Mouse (Mus musculus): ENCODE results near the gene Insm2.
"Not testable (repeated sequence)": the region's sequence is repeated elsewhere in the genome, so short reads cannot be mapped to it uniquely, and the experiment has no call there.

Gene Insm2

DNA sequence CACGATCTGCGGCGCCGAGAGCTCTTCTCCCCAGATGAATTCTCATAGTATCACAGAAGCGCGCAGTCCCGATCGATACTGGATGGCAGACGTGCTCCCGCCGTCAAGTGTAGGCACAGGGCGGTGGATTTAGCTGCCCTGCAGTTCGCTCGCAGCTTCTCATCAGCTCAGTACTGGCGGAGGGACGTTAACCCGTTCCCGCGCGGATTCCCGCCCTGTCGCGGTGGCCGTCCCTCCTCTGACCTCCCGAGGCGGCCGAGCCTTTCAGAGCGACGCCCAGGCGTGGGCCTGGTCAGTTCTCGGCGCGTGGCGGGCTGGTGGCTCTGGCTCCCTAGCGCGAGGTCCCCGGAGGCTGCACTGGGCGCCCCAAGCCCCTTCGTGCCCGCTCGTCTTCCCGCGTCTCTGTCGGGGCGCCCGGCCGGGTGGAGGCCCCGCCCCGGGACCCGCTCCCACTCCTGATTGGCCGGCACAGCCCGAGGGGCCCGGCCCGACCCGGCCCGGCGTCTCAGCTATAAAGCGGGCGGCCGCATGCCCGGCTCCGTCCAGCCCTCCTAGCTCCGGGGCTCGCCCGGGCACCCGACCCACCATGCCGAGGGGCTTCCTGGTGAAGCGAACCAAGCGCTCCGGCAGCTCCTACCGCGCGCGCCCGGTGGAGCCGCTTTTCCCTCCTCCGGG is at the start of gene Insm2:
Insm2 (plus strand) TSS at position 541 of the 675 bp plus-strand sequence.
- no peak for DNase-seq (ENCODE audit: low spot score)

- DNase-seq (ENCODE audit: low spot score) = not testable (repeated sequence)
Measured at GRCm38 (mm10) chr12:55554901-55555300, 44.3 kb upstream of the Insm2 start.

DNA sequence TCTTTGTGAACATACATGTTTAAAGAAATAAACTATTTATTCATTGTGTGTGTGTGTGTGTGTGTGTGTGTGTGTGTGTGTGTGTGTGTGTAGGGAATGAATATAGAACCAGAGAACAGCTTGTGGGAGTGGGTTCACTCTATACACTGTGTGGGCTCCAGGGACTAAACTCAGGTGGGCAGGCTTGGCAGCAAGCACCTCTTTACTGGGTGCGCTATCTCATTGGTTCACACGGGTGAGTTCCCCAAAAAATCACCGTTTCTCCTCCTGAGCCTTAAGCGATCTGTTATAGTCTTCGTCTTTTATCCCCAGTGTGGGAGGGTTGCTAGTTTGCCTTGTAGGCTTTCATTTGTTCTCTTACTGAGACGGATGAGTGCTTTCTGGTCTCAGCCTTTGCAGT is 41.4 kb upstream of the Insm2 start:
- no peak for DNase-seq (ENCODE audit: low spot score)

- no peak for DNase-seq (ENCODE audit: low spot score)
Measured at GRCm38 (mm10) chr12:55559184-55559855, 39.9 kb upstream of the Insm2 start.

GRCm38 (mm10) chr12:55560025-55560690 is 39.1 kb upstream of the Insm2 start:
- no peak for DNase-seq (ENCODE audit: low spot score)

DNA sequence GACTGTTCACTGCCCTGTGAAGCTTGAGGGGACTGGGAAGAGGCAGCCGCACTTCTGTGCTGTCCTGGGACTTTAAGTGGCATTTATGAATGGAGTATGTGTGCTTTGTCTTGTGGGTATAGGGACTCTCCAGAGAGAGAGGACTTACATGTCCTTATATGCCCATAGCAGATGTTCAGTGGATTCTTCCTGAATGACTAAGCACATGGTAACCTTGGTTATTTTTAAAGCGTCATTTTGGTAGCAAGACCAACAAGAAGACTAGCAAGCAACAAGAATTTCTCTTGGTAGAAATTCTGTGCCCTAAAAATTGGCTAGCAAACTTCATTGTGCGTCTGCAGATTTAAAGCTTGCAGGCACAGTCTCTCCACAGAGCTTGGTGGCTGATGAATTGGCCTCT is 35.5 kb upstream of the Insm2 start:
- DNase-seq (ENCODE audit: low spot score) = no peak

- no peak for DNase-seq (ENCODE audit: low spot score)
Measured at GRCm38 (mm10) chr12:55564187-55564963, 34.9 kb upstream of the Insm2 start.

DNA sequence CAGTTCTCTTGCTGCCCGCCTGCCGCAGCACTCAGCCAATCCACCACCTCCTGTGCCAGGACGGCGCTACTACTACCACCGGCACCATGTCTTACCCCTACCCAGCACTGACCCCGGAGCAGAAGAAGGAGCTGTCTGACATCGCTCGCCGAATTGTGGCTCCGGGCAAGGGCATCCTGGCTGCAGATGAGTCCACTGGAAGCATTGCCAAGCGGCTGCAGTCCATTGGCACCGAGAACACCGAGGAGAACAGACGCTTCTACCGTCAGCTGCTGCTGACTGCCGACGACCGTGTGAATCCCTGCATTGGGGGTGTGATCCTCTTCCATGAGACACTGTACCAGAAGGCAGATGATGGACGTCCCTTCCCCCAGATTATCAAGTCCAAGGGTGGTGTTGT is 34.0 kb upstream of the Insm2 start, which contains the start of gene Aldoart2:
Aldoart2 (plus strand) TSS at position 34 of the 400 bp plus-strand sequence.
- no peak for DNase-seq (ENCODE audit: low spot score)

- DNase-seq (ENCODE audit: low spot score) = no peak
Measured at GRCm38 (mm10) chr12:55565867-55566266, 33.4 kb upstream of the Insm2 start.

GRCm38 (mm10) chr12:55566837-55567236 is 32.4 kb upstream of the Insm2 start:
- DNase-seq (ENCODE audit: low spot score) = no peak

GRCm38 (mm10) chr12:55568466-55568865 is 30.8 kb upstream of the Insm2 start:
- DNase-seq (ENCODE audit: low spot score) = no peak

GRCm38 (mm10) chr12:55569676-55570075 is 29.6 kb upstream of the Insm2 start:
- DNase-seq (ENCODE audit: low spot score) = no peak

- no peak for DNase-seq (ENCODE audit: low spot score)
Measured at GRCm38 (mm10) chr12:55570646-55571045, 28.6 kb upstream of the Insm2 start.

- no peak for DNase-seq (ENCODE audit: low spot score)
Measured at GRCm38 (mm10) chr12:55571181-55571580, 28.0 kb upstream of the Insm2 start.

GRCm38 (mm10) chr12:55571661-55572060 is 27.6 kb upstream of the Insm2 start:
- no peak for DNase-seq (ENCODE audit: low spot score)

DNA sequence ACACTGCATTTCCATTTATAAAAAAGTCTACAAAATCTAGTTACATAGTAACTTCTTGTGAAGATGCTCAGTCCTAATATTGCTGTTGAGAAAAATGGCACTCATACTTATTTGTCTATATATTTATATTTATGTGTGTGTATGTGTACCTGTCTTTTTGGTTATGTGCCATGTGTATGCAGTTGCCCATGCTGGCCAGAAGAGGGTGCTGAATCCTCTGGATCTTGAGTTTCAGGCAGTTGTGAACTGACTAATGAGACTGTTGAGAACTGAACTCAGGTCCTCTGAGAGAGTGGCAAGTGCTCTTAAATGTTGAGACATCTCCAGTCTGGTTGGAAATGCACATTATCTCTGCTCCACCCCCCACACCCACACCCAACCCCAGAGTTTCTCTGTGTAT is 26.1 kb upstream of the Insm2 start:
- DNase-seq (ENCODE audit: low spot score) = no peak

GRCm38 (mm10) chr12:55573794-55574193 is 25.4 kb upstream of the Insm2 start:
- no peak for DNase-seq (ENCODE audit: low spot score)

DNA sequence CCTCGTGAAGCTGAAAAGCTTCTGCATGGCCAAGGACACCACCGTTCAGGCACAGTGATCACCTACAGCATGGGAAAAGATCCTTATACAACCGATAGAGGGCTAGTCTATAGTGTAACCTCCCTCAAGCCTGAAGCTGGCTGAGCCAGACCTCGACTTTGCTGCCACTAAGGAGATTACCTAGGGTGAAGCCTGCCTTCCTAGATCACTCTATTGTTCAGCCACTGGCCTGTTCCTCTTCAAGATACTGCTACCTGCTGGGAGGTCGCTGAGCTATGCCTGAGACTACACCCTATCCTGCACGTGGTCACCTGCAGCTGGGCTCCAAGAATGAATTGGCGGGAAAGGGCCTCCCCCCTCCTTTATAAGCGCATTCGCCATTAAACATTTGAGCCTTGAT is 12.3 kb upstream of the Insm2 start:
- not testable (repeated sequence) for DNase-seq (ENCODE audit: low spot score)

GRCm38 (mm10) chr12:55598537-55598886 is 715 bp upstream of the Insm2 start:
- DNase-seq (ENCODE audit: low spot score) = no peak

GRCm38 (mm10) chr12:55599639-55600502 is 644 bp downstream of the Insm2 start:
- DNase-seq (ENCODE audit: low spot score) = peak; percentile 17

GRCm38 (mm10) chr12:55600503-55600994 is 1.3 kb downstream of the Insm2 start:
- DNase-seq (ENCODE audit: low spot score) = no peak
